Mouse (Mus musculus) Patski (cell line): ENCODE measurements around the gene Arhgap27. TPM values are rescaled to one million over a fixed set of nuclear protein-coding genes. Genes with fewer than 3 reads are reported as not detected.
A peak's percentile ranks its signal among the peaks of the same experiment; 100 is the strongest.
"Not testable (repeated sequence)": the region's sequence is repeated elsewhere in the genome, so short reads cannot be mapped to it uniquely, and the experiment has no call there.

Experiments used
- ATAC-seq: fragments of 100-300 bp; one replicate; pipeline ENCODE4 v1.8.0; 2021
- CTCF ChIA-PET: fragments of 350-600 bp; sonication (Branson Sonifier 250); formaldehyde crosslinking; loops from one replicate; lab custom pipeline; 2022; ENCODE audit warnings: inconsistent platforms; lab: Charles Lee
- POLR2A ChIA-PET: fragments of 350-600 bp; sonication (Branson Sonifier 250); formaldehyde crosslinking; loops from one replicate; lab custom pipeline; 2022; ENCODE audit warnings: antibody characterized with exemption, inconsistent platforms; lab: Charles Lee
- DNase-seq: peaks from one replicate; pipeline ENCODE4 v3.0.0-alpha.2; 2011; ENCODE audit warnings: low read depth, low spot score
- H3K27me3 ChIP-seq: fragments of 371-371 bp; one replicate; pipeline ENCODE4 v1.5.1; 2021
- CTCF ChIP-seq: fragments of 100-300 bp; IDR thresholded peaks from one replicate; pipeline ENCODE4 v1.5.1; 2021
- in situ Hi-C: fragments of 300-500 bp; cut with MboI; formaldehyde crosslinking; loops from 3 replicates; pipeline ENCODE4 v1.11.1; 2018; ENCODE audit warnings: low pct_unique_long_range_greater_than_20kb, mixed read lengths
- polyA plus RNA-seq: library from polyadenylated mRNA; unstranded; gene quantifications from one replicate; pipeline ENCODE4 v1.2.3, GENCODE M21; 2021

Gene Arhgap27
- polyA plus RNA-seq, 1 experiment from 2014 or later: 11.9 TPM

- DNase-seq (no peak), ATAC-seq (peak; percentile 51)
- CTCF ChIA-PET: interaction anchor here (0.7 to 5.0 kb wide), 11 partner anchors 11 to 214 kb away, joined by 3 to 30 read pairs (median 4); no protein-coding TSS in a partner anchor
- H3K27me3 ChIP-seq: no peaks in the 10 kb centered on the region
- in situ Hi-C loops: loop anchor here (10.0 kb wide), 1 partner anchor 222 kb away; no protein-coding TSS in a partner anchor
- POLR2A ChIA-PET: interaction anchor here (1.2 kb wide), 1 partner anchor 26 kb away, joined by 4 read pairs; no protein-coding TSS in a partner anchor
- TF ChIP-seq CTCF: no peak
These were observed 31.2 kb downstream of the Arhgap27 start for GRCm38 (mm10) chr11:103332186-103332889.

- ATAC-seq (no peak), DNase-seq (no peak)
- POLR2A ChIA-PET: interaction anchor here (1.2 kb wide), 1 partner anchor 27 kb away, joined by 4 read pairs; no protein-coding TSS in a partner anchor
- CTCF ChIA-PET: interaction anchor here (0.7 to 5.0 kb wide), 7 partner anchors 23 to 214 kb away, joined by 3 to 30 read pairs (median 4); no protein-coding TSS in a partner anchor
- in situ Hi-C loops: loop anchor here (10.0 kb wide), 1 partner anchor 223 kb away; no protein-coding TSS in a partner anchor
- no peaks in the 10 kb centered on the region for H3K27me3 ChIP-seq
- TF ChIP-seq CTCF: no peak
These were observed 31.8 kb downstream of the Arhgap27 start for GRCm38 (mm10) chr11:103331502-103332185.

GRCm38 (mm10) chr11:103330651-103331319 lies 32.7 kb downstream of the Arhgap27 start:
- in situ Hi-C loops: loop anchor here (10.0 kb wide), 1 partner anchor 224 kb away; no protein-coding TSS in a partner anchor
- ChIA-PET POLR2A (interaction anchor here (1.2 kb wide), 1 partner anchor 28 kb away, joined by 4 read pairs; no protein-coding TSS in a partner anchor), CTCF (interaction anchor here (1.1 to 5.0 kb wide), 5 partner anchors 24 to 162 kb away, joined by 3 to 30 read pairs (median 7); no protein-coding TSS in a partner anchor)
- DNase-seq (no peak), ATAC-seq (no peak)
- no peaks in the 10 kb centered on the region for H3K27me3 ChIP-seq
- no peak for TF ChIP-seq CTCF

GRCm38 (mm10) chr11:103326950-103327349 lies 36.5 kb downstream of the Arhgap27 start:
- no peak for DNase-seq
- ChIA-PET POLR2A (no interaction called here), CTCF (interaction anchor here (0.7 to 5.0 kb wide), 5 partner anchors 94 to 225 kb away, joined by 3 to 25 read pairs (median 6); partner anchors contain the start of genes Acbd4, Fmnl1 and Plcd3)
- no peaks in the 10 kb centered on the region for H3K27me3 ChIP-seq
- peak; percentile 92 for TF ChIP-seq CTCF
- in situ Hi-C loops: loop anchor here (5.0 kb wide), 1 partner anchor 165 kb away; no protein-coding TSS in a partner anchor
- ATAC-seq: no peak

GRCm38 (mm10) chr11:103325172-103325571 lies 38.3 kb downstream of the Arhgap27 start:
- ChIA-PET POLR2A (interaction anchor here (1.1 kb wide), 1 partner anchor 154 kb away, joined by 4 read pairs; the partner anchor contains the start of gene Fmnl1), CTCF (interaction anchor here (0.7 to 3.5 kb wide), 22 partner anchors 9 to 223 kb away, joined by 3 to 25 read pairs (median 4); partner anchors contain the start of genes Acbd4, Fmnl1 and Plcd3)
- peak; percentile 91 for TF ChIP-seq CTCF
- no peak for ATAC-seq
- DNase-seq: no peak
- H3K27me3 ChIP-seq: no peaks in the 10 kb centered on the region
- in situ Hi-C loops: loop anchor here (5.0 kb wide), 1 partner anchor 163 kb away; no protein-coding TSS in a partner anchor

GRCm38 (mm10) chr11:103324723-103325122 lies 38.8 kb downstream of the Arhgap27 start:
- ChIA-PET POLR2A (interaction anchor here (1.1 kb wide), 1 partner anchor 154 kb away, joined by 4 read pairs; the partner anchor contains the start of gene Fmnl1), CTCF (interaction anchor here (0.7 to 3.5 kb wide), 21 partner anchors 9 to 223 kb away, joined by 3 to 25 read pairs (median 4); partner anchors contain the start of genes Acbd4 and Plcd3)
- ATAC-seq: no peak
- no peak for DNase-seq
- no peaks in the 10 kb centered on the region for H3K27me3 ChIP-seq
- TF ChIP-seq CTCF: no peak
- in situ Hi-C loops: loop anchor here (5.0 kb wide), 1 partner anchor 162 kb away; no protein-coding TSS in a partner anchor

GRCm38 (mm10) chr11:103322832-103323231 lies 40.7 kb downstream of the Arhgap27 start:
- DNase-seq, ATAC-seq, H3K27me3 ChIP-seq, in situ Hi-C loops: not testable (repeated sequence)
- POLR2A ChIA-PET: interaction anchor here (1.1 kb wide), 1 partner anchor 76 kb away, joined by 3 read pairs; no protein-coding TSS in a partner anchor
- CTCF ChIA-PET: interaction anchor here (1.0 to 1.6 kb wide), 4 partner anchors 17 to 220 kb away, joined by 3 to 4 read pairs (median 3); no protein-coding TSS in a partner anchor

GRCm38 (mm10) chr11:103320646-103321045 lies 42.8 kb downstream of the Arhgap27 start:
- DNase-seq: no peak
- no peak for ATAC-seq
- TF ChIP-seq CTCF: no peak
- in situ Hi-C loops: no loop called here
- ChIA-PET POLR2A (interaction anchor here (1.0 kb wide), 1 partner anchor 57 kb away, joined by 3 read pairs; no protein-coding TSS in a partner anchor), CTCF (interaction anchor here (1.1 kb wide), 1 partner anchor 136 kb away, joined by 3 read pairs; no protein-coding TSS in a partner anchor)
- no peaks in the 10 kb centered on the region for H3K27me3 ChIP-seq

GRCm38 (mm10) chr11:103320196-103320595 lies 43.3 kb downstream of the Arhgap27 start:
- ChIA-PET CTCF (interaction anchor here (0.7 to 1.1 kb wide), 2 partner anchors 71 to 136 kb away, joined by 3 read pairs; no protein-coding TSS in a partner anchor), POLR2A (interaction anchor here (1.0 kb wide), 1 partner anchor 56 kb away, joined by 3 read pairs; no protein-coding TSS in a partner anchor)
- ATAC-seq (no peak), DNase-seq (no peak)
- H3K27me3 ChIP-seq: no peaks in the 10 kb centered on the region
- in situ Hi-C loops: no loop called here
- no peak for TF ChIP-seq CTCF
